Mouse (Mus musculus) cerebellum, adult 8-10 months (tissue): ENCODE data around the gene H2-Eb1.
"Not testable (repeated sequence)": the region's sequence is repeated elsewhere in the genome, so short reads cannot be mapped to it uniquely, and the experiment has no call there.

ENCODE experiments used
- DNase-seq: peaks from one replicate; pipeline ENCODE4 v3.0.0; 2022

H2-Eb1 gene

GRCm38 (mm10) chr17:34291609-34292008 is 14.1 kb upstream of the H2-Eb1 start:
- DNase-seq = peak; percentile 24

- DNase-seq = no peak
Observed at GRCm38 (mm10) chr17:34292570-34292969, 13.1 kb upstream of the H2-Eb1 start.

GRCm38 (mm10) chr17:34293533-34293932 is 12.1 kb upstream of the H2-Eb1 start:
- DNase-seq = no peak

- DNase-seq = no peak
Observed at GRCm38 (mm10) chr17:34294249-34294648, 11.4 kb upstream of the H2-Eb1 start.

- DNase-seq = no peak
Observed at GRCm38 (mm10) chr17:34295307-34295706, 10.4 kb upstream of the H2-Eb1 start.

GRCm38 (mm10) chr17:34295891-34296794 is 9.5 kb upstream of the H2-Eb1 start:
- no peak for DNase-seq

- no peak for DNase-seq
Observed at GRCm38 (mm10) chr17:34299356-34299755, 6.3 kb upstream of the H2-Eb1 start.

- no peak for DNase-seq
Observed at GRCm38 (mm10) chr17:34300071-34300470, 5.6 kb upstream of the H2-Eb1 start.

GRCm38 (mm10) chr17:34300691-34301566 is 4.7 kb upstream of the H2-Eb1 start:
- no peak for DNase-seq

GRCm38 (mm10) chr17:34301670-34302190 is 3.9 kb upstream of the H2-Eb1 start:
- DNase-seq = no peak

- DNase-seq = no peak
Observed at GRCm38 (mm10) chr17:34303789-34304188, 1.9 kb upstream of the H2-Eb1 start.

GRCm38 (mm10) chr17:34304751-34305150 is 916 bp upstream of the H2-Eb1 start:
- peak; percentile 32 for DNase-seq

- no peak for DNase-seq
Observed at GRCm38 (mm10) chr17:34306407-34306806, 740 bp downstream of the H2-Eb1 start.

GRCm38 (mm10) chr17:34307216-34307615 is 1.5 kb downstream of the H2-Eb1 start:
- DNase-seq = no peak

GRCm38 (mm10) chr17:34308161-34308560 is 2.5 kb downstream of the H2-Eb1 start:
- DNase-seq = no peak

GRCm38 (mm10) chr17:34309225-34309624 is 3.6 kb downstream of the H2-Eb1 start:
- DNase-seq = no peak

- peak; percentile 30 for DNase-seq
Observed at GRCm38 (mm10) chr17:34309683-34310385, 4.2 kb downstream of the H2-Eb1 start.

GRCm38 (mm10) chr17:34310526-34310925 is 4.9 kb downstream of the H2-Eb1 start:
- DNase-seq = not testable (repeated sequence)

- no peak for DNase-seq
Observed at GRCm38 (mm10) chr17:34312185-34312584, 6.5 kb downstream of the H2-Eb1 start.

GRCm38 (mm10) chr17:34313393-34313792 is 7.7 kb downstream of the H2-Eb1 start:
- DNase-seq = peak; percentile 39

GRCm38 (mm10) chr17:34314286-34314685 is 8.6 kb downstream of the H2-Eb1 start:
- DNase-seq = no peak

- no peak for DNase-seq
Observed at GRCm38 (mm10) chr17:34315512-34315911, 9.8 kb downstream of the H2-Eb1 start.

GRCm38 (mm10) chr17:34316697-34317096 is 11.0 kb downstream of the H2-Eb1 start:
- DNase-seq = no peak
